Mouse (Mus musculus) adrenal gland, adult 8-10 months (tissue): ENCODE results near the gene Naip2. TPM values are rescaled to one million over a fixed set of nuclear protein-coding genes. Genes with fewer than 3 reads are reported as not detected.
"Not testable (repeated sequence)": the region's sequence is repeated elsewhere in the genome, so short reads cannot be mapped to it uniquely, and the experiment has no call there.

ENCODE experiments used
- DNase-seq: peaks from one replicate; pipeline ENCODE4 v3.0.0; 2022
- total RNA-seq, 4 experiments: library from RNA; stranded (reverse); gene quantifications; 2 replicates each; pipeline ENCODE4 v1.2.4; 2022

The Naip2 gene
- 1 to 10 TPM; 1.7 to 3.2 (median 2.6) TPM for total RNA-seq

DNA sequence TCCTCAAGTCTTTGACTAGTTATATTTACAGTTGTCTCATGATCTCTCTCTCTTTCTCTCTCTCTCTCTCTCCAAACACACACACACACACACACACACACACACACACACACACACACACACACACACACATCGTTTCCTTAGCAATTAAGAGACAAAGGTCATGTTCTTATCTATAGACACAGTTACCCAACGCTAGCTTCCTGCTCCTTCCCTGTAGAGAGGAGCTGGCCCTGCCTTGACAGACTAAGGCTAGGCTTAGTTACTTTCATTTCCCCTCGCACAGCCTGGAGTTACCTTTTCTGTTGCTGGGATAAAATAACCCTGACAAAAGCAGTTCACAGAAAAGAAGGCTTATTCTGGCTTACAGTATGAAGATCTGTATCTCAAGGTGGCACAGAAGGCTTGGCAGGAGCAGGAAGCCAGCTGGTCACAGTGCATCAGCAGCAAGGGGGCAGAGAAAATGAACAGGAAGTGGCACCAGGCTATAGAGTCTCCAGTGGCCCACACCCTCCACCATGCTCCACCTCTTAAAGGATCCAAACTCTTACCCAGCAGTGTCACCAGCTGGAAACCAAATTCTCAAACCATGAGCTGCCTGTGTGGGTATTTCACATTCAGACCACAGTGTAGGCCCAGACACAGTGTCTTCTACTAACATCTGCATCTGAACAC is at the start of gene Naip2:
Gene Naip2, minus strand, starts transcription at position 434 of the 675 bp plus-strand sequence.
- DNase-seq, result not testable (repeated sequence)

DNA sequence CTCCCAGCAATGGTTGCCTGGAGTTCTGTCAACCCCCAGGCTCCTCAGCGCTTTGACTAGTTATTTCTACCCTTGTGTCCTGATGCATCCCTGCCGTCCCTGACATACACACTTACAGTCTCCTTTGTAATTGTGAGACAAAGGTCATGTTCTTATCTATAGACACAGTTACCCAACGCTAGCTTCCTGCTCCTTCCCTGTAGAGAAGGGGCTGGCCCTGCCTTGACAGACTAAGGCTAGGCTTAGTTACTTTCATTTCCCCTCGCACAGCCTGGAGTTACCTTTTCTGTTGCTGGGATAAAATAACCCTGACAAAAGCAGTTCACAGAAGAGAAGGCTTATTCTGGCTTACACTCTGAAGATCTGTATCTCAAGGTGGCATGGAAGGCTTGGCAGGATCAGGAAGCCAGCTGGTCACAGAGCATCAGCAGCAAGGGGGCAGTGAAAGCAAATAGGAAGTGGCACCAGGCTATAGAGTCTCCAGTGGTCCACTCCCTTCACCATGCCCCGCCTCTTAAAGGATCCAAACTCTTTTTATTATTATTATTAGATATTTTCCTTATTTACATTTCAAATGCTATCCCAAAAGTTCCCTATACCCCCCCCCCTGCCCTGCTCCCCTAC is 45.1 kb upstream of the Naip2 start:
- not testable (repeated sequence) for DNase-seq

DNA sequence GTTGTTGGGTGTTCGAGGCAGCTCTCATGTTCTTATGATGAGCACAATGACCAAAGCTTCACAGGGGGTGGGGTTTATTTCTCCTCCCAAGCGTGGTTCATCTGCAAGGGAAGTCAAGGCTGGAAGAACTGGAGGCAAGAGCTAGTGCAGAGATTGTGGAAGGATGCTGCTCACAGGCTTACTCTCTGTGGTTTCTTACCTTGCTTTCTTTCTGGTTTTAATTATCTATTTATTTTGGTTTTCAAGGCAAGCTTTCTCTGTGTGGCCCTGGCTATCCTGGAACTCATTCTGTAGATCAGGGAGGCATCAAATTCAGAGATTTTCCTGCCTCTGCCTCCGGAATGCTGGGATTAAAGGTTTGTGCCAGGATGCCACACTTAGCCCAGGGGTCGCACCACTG is 44.3 kb upstream of the Naip2 start, which contains the start of gene Naip5:
Gene Naip5, minus strand, starts transcription at position 101 of the 400 bp plus-strand sequence.
- DNase-seq, result not testable (repeated sequence)

DNA sequence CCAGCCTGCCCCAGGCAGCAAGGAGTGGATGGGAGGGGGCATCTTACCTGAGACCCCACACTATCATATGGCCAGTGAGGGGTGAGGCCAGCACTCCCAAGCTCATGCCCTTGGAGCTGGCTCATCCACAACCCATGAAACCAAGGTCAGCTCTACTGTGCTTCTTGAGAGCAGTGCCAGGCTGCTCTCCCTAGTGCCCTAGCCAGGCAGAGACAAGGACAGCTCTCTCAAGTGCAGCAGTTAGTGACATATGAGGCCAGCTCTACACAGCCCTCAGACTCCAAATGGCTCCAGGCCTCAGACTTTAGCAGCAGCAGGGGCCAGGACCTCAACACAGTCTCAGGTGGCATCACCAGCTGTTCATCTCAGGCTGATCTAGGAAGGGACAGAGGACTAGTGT is 41.8 kb upstream of the Naip2 start:
- peak; percentile 35 for DNase-seq

DNA sequence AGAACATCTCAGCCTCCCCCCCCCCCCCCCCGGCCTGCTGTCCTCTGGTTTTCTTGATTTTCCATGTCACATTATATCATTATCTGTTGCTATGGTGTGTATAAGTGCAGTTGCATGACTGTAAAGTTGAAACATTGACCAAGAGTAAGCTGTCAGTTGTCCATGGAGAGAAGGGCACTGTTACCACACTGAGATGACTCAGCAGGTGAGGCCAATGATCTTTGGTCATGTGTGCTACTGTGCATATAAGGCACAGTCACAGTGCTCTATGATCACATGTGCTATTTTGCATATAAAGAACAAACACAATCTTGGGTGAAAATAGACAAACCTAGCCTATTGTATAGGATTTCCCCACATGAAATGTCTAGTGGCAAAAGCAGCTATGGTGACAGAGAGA is 11.8 kb upstream of the Naip2 start:
- DNase-seq, result not testable (repeated sequence)

DNA sequence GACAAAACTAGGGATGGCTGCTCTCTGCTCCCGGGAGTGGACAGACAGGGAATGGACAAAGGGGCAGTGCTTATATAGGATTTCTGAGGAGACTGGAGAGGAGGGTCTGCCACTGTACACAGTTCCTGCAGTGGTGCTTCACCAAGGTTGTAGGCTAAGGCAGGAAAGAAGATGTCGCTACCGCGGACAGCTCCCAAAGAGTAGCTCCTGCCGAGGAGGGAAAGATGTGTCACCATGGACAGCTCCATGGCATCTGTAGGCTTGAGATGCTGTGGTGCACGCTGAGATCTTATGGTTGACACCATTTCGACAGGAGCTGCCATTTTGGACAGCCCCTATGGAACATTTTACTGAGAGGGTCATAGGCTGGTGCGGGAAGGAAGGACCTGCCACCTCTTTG is 8.6 kb upstream of the Naip2 start:
- peak; percentile 29 for DNase-seq

DNA sequence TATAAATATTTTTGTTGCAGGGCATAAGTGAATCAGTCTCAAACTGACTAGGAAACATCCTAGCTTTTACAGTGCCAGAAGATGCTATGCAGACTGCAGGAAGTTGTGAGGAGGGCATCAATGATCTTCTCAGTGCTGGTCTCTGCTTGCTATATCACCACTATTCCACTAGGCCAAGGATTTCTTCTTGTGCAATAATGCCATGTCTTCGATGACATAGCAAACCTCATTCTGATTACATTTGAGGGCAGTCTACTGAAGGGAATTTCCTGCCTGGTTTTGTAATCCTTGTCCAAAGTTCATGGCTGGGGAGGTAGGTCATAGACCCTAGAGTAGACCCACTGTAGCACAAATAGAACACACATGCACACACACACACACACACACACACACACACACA is 1.4 kb upstream of the Naip2 start:
- DNase-seq, result no peak

DNA sequence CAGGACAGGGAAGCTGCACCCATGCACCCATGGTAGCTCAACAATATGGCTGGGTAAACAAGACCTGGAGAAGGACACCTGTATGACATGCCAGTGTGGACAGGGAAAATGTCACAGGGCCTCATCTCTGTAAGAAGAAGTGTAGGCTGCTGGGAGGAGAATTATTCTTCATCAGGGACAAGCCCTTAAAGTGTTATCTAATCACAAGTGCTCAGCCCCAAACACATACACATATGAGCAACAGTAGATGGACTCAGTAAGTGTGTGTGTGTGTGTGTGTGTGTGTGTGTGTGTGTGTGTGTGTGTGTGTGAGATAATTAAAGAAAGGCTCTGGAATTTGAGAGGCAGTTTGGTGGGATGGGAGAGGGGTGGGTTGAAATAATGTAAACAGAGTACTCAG is 1.1 kb downstream of the Naip2 start:
- DNase-seq, result no peak

DNA sequence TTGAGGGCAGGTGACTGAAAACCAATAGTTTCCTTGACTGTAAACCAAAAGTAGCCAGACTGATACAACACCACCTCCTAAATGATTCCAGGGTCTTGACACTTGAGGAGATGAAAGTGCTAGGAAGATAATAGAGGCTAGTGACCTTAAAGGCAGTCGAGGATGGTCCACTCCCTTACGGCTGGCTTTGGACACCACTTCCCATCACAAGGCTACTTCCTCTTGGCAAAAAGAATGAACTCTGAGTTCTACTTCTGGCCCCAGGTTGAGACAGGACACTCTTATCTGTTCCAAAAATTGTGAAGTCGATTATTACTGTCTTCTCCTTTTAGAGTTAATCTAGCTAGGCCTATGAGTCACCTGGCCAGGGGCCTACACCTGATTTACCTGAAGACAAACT is 6.5 kb downstream of the Naip2 start:
- no peak for DNase-seq

DNA sequence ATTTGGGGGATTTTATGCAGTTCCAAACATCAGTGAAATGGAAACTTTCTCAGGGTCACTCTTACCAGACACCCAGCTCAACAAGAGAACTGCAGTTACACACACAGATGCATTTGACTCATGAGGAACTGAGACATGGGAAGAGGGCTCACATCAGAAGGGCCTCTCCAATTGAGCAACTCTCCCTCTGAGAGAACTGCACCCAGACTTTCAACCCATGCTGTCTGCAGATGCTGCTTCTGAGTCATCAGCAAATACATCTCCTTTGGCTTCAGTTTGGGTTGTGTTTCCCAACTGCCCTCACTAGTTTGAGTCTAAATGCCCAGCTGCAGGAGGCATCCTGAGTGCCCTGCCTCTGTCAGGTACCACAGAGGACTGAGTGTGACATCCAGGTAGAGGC is 18.8 kb downstream of the Naip2 start:
- not testable (repeated sequence) for DNase-seq

DNA sequence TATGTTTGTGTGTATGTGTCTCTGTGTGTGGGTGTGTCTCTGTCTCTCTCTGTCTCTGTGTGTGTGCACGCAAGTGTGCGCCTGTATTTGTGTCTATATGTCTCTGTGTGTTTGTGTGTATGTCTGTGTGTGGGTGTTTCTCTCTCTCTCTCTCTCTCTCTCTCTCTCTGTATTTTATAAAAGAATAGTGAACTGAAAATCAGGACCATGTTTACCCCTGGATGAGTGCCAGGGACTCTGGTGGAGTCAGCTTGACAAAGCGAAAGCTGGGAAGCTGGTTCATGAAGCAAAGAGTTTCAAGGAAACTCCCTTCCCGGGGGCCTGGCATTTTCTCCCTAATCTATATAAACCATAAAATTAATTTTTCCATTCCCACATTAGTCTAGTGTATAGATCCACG is 27.5 kb downstream of the Naip2 start:
- not testable (repeated sequence) for DNase-seq

DNA sequence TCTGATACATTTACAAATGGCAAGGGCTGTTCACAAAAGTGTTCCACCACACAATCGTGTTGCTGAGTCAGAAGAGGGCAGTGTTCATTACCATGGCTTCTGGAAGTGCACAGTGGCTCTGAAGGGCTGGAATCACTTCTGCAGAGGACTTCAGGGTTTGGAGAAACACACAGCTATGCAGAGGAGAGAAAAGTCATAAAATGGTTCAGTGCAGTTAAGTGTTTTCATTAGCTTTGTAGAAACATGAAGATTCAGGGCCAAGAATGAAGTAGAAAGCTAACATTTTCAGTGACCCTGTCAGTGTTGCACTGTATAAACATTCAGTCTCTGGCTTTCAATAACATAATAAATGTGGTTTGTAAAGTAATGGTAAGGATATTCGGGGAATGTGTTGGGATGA is 35.5 kb downstream of the Naip2 start:
- not testable (repeated sequence) for DNase-seq

DNA sequence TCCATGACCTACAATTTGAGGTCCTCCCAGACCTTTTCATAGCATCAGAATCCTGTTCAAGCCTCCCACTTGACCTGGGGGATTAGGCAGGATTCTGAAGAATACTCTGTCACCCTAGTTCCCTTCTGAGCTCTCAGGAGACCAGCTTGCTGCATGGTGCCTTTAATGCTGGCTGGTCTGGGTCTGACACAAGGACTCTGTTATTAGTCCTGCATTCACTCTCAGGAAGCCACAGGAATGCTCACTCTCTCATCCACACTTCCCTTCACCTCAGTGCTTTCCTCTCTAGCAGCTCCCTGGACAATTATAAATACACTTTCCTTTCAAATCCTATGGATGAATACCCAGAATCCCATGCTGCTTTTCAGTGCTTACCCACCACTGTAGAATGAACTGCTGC is 39.4 kb downstream of the Naip2 start:
- not testable (repeated sequence) for DNase-seq

DNA sequence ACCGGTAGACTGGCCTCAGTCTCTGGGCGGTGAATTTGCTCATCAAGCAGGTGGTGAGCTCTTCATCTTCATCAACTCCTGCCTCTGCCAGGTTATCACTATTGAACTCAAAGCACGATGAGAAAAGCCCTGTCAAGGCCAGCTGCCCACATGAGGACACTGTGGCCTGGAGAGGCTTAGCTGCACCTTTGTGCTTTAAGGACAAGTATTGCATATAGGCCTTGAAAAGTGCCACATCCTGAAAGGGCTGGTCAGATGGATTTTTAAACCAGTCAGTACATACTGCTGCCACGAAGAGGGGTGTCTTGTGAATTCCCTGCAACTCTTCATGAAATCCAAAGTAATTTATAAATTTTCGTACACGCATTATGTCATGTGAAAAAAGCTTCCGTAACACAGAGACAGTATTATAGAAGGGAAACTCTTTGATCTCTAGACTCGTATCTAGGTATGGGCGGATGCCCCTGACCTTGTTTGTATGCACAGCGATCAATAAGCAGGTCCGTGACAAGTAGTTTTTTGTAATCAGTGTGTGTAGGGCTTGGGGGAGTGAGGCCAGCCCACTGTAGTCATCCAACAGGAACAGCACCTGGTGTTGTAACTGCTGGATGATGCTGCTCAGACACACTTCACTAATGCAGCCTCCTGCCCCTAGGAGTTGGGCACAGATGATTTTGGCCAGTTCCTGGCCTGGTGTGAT is 40.6 kb downstream of the Naip2 start:
- DNase-seq, result not testable (repeated sequence)

DNA sequence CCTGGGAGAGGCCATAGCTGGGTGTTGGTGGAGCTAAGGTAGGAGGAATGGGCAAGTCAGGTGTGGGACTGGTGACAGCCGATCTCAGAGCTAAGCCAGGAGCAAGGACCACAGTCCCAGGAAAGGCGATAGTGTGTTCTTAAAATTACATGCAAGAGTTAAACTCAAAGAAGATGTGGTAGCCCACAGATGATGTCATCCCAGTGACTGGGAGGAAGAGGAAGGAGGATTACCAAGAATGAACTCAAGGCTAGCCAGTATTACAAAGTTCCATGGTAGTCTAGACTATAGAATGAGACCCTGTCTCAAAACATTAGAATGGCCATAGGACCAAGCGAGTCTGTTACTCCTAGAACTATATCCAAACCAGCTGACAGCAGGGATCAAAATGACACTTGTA is 45.3 kb downstream of the Naip2 start:
- no peak for DNase-seq

DNA sequence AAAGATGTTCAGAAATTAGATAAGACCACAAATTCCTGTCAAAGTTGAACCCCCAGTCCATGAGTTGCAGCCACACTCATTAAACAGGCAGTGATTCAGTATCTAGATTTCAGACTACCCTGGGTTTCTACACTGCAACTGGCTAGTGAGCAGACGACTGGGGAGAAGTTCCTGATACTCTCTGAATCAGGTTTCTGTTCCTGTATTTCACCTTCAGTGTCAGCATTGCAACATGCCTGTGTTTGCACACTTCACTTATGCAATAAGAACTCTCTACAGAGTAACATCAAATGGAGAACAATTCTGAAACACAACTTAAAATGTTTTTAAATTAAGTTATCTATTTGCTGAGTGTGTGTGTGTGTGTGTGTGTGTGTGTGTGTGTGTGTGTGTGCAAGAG is 49.2 kb downstream of the Naip2 start:
- DNase-seq, result no peak

DNA sequence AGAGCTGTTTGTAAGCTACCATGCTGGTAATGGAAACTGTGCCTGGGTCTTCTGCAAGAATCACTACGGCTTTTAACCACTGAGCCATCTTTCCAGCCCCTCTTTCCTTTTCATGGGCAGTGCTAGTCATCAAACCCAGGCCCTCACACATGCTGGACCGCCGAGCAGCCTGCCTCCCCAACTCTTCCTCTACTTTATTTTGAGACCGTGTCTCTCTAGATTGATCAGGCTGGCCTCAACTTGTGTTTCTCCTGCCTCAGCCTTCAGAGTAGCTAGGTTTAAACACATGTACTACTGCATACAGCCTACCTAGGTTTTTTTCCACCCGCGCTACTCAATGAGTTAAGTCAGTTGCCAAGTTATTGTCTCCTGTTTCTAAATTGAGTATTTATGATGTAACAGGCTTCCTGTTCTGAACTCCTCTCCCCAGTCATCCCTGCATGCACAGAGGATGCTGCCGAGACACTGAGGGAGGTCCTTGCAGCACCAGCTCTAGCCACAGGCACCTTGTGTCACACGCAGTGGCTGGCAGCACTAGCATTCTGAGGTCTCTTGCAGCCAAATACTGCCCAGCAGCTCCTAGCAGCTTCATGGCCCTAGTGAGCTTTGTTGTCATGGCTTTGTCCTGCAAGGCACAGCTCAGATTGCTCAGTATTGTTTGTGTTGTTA is 60.1 kb downstream of the Naip2 start:
- DNase-seq, result no peak

DNA sequence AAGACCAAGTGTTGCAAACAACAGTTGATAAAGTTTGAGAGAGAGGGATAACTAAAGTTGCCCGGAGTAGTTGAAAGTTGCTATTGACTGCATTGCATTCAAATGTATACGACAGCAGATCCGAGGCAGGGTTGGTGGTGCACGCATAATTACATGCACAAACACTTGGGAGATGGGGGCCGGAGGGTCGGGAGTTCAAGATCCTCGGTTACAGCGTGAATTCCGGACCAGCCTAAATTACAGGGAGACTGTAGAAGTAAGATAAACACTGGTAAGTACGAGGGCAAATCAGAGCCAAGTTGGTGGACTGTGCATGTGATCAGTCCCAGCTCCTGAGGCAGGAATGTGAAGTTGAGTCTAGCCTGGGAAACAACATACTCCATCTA is 76.6 kb downstream of the Naip2 start:
- DNase-seq, result no peak

DNA sequence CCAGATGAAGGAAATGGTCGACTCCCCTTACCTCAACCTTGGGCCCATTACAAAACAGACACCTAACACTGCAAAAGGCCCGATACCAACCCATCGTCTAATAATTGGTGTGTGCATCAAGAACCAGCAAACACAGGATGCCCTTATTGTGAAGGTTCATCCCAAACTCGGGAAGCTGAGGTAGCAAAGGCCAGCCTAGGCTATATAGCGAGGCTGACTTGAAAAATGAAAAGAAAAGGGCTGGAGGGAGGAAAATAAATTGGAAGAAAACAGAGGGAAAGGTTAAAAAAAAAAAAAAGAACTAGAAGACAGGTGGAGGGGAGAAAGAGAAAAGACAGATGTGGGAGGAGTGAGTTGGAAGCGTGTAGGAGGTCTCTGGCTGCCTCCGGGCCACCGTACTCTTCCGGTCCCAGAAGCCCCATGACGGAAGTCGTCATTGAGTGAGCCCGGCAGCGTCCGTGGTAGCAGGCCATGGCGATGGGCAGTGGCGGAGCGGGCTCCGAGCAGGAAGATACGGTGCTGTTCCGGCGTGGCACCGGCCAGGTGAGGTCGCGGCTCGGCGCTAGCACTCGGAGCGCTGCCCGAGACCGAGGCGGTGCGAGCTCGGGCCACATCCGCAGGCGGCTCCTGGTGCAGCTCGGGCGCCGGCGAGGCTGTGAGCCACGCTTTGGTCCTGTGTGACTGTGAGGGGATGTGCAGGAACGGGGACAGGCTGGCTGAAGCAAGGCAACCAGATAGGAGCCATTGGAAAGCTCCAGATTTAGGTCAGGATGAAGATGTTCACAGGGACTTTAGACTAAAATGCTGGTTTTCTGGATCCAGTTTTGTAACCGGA is 77.3 kb downstream of the Naip2 start, which contains the start of gene Smn1:
Gene Smn1, plus strand, starts transcription at position 430 of the 835 bp plus-strand sequence.
- peak; percentile 92 for DNase-seq

DNA sequence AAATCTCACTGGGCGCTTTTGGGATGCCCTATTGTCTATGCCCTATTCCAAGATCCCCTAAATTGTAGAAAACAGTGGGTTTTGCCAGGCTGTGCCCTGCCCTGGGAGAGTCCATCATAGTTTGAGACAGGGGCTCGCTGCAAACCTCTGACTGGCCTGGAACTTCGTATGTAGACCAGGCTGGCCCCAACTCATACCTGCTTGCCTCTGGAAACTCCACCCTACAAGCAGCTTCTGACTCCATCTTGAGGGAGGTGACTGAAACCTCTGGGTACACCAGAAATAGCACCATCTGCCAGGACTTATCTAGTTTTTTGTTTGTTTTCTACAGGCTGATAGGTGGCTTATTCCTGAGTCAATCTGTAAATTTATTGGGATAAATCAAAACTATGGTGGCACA is 77.9 kb downstream of the Naip2 start:
- no peak for DNase-seq

DNA sequence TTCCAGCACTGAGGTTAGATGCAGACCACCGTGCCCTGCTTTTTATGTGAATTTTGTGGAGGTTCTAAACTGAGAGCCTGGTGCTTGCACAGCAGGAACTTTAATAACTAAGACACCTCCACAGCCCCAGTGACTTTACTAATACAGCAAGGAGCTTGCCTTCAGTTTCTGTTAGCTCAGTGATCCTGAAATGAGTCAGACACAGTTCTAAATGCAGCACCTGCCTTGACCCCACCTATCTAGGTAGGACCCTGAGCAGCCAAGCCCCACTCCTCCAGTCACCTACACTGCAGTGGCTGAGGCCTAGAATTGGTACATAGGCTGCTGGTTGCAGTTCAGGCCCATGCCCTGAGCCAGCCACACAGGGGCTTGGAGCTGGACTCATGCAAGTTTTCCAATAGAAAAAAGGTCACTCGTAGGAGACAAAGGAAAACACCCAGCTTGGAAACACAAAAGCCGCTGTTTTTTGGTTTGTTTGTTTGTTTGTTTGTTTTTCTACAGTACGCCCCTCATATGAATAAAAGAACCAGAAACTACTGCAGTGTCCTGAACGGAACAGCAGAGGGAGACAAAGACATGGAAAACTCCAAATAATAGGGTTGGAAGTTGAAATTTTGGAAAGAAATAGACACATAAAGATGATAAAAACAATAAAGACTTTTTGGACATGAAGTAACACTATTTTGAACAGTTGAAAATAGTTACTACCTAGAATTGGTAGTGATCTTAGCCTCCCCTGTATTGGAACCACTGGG is 89.5 kb downstream of the Naip2 start:
- DNase-seq, result no peak
